Mouse (Mus musculus) urinary bladder, postnatal 25 days (tissue): ENCODE results near the gene Mmgt2.
A peak's percentile ranks its signal among the peaks of the same experiment; 100 is the strongest.
"Not testable (repeated sequence)": the region's sequence is repeated elsewhere in the genome, so short reads cannot be mapped to it uniquely, and the experiment has no call there.

Experiments
- DNase-seq: peaks from one replicate; pipeline ENCODE4 v3.0.0; 2022; ENCODE audit warnings: low spot score

The Mmgt2 gene

GRCm38 (mm10) chr11:62645732-62646494, 2.6 kb upstream of the Mmgt2 start:
- no peak for DNase-seq

- DNase-seq: no peak
Measured at GRCm38 (mm10) chr11:62646495-62646843, 2.0 kb upstream of the Mmgt2 start.

- DNase-seq: no peak
Measured at GRCm38 (mm10) chr11:62646958-62647515, 1.4 kb upstream of the Mmgt2 start.

GRCm38 (mm10) chr11:62647661-62648590, 538 bp upstream of the Mmgt2 start, which contains the start of gene Lrrc75a:
TSS of gene Lrrc75a (minus strand) at chr11:62648523.
- DNase-seq: peak; percentile 39

- DNase-seq: not testable (repeated sequence)
Measured at GRCm38 (mm10) chr11:62649803-62650202, 1.3 kb downstream of the Mmgt2 start.

GRCm38 (mm10) chr11:62651563-62651962, 3.1 kb downstream of the Mmgt2 start:
- no peak for DNase-seq

GRCm38 (mm10) chr11:62652080-62652479, 3.6 kb downstream of the Mmgt2 start:
- no peak for DNase-seq

GRCm38 (mm10) chr11:62660885-62661284, 12.4 kb downstream of the Mmgt2 start:
- no peak for DNase-seq

GRCm38 (mm10) chr11:62664250-62664649, 15.8 kb downstream of the Mmgt2 start:
- DNase-seq: no peak

GRCm38 (mm10) chr11:62668986-62669385, 20.5 kb downstream of the Mmgt2 start:
- DNase-seq: no peak

- DNase-seq: no peak
Measured at GRCm38 (mm10) chr11:62669471-62669870, 21.0 kb downstream of the Mmgt2 start.

- no peak for DNase-seq
Measured at GRCm38 (mm10) chr11:62670006-62670405, 21.5 kb downstream of the Mmgt2 start.

GRCm38 (mm10) chr11:62675480-62676289, 27.2 kb downstream of the Mmgt2 start:
- peak; percentile 50 for DNase-seq

GRCm38 (mm10) chr11:62676290-62676596, 27.8 kb downstream of the Mmgt2 start:
- DNase-seq: no peak

- no peak for DNase-seq
Measured at GRCm38 (mm10) chr11:62678778-62679354, 30.4 kb downstream of the Mmgt2 start.

- DNase-seq: no peak
Measured at GRCm38 (mm10) chr11:62679954-62680353, 31.5 kb downstream of the Mmgt2 start.

- no peak for DNase-seq
Measured at GRCm38 (mm10) chr11:62691592-62691991, 43.1 kb downstream of the Mmgt2 start.

GRCm38 (mm10) chr11:62693299-62694184, 45.1 kb downstream of the Mmgt2 start:
- DNase-seq: no peak

- DNase-seq: no peak
Measured at GRCm38 (mm10) chr11:62695126-62695525, 46.7 kb downstream of the Mmgt2 start.

GRCm38 (mm10) chr11:62699749-62700148, 51.3 kb downstream of the Mmgt2 start:
- no peak for DNase-seq

GRCm38 (mm10) chr11:62701218-62701617, 52.8 kb downstream of the Mmgt2 start:
- no peak for DNase-seq
